Mouse (Mus musculus): ENCODE results near the gene Serbp1. TPM values are rescaled to one million over a fixed set of nuclear protein-coding genes. Genes with fewer than 3 reads are reported as not detected.
A peak's percentile ranks its signal among the peaks of the same experiment; 100 is the strongest.

The Serbp1 gene
- polyA plus RNA-seq, 1 experiment from 2014 or later: 346 TPM

- 87% methylated on average over 5 of the region's 5 CpGs for WGBS
- Histone ChIP-seq H3K4me1 (replicated peaks) (no peaks in the 10 kb centered on the region), H3K27me3 (ENCODE audit: insufficient read depth, poor library complexity, severe bottlenecking) (no peaks in the 10 kb centered on the region), H3K9me3 (no peaks in the 10 kb centered on the region), H3K4me3 (no peak overlapping the region), H3K36me3 (peaks cover 37% of the 10 kb centered on the region), H3K27ac (no peak overlapping the region)
- no peak for DNase-seq (ENCODE audit: low spot score)
These were observed 54.2 kb downstream of the Serbp1 start for GRCm38 (mm10) chr6:67292042-67292623.

- H3K4me1 ChIP-seq (replicated peaks): peaks cover 9% of the 10 kb centered on the region
- no peaks in the 10 kb centered on the region for H3K27me3 ChIP-seq (ENCODE audit: insufficient read depth, poor library complexity, severe bottlenecking)
- DNase-seq (ENCODE audit: low spot score): no peak
- H3K4me3 ChIP-seq: no peak overlapping the region
- H3K9me3 ChIP-seq: no peaks in the 10 kb centered on the region
- H3K27ac ChIP-seq: no peak overlapping the region
- WGBS: 65% methylated on average over 5 of the region's 5 CpGs
- peaks cover 7% of the 10 kb centered on the region for H3K36me3 ChIP-seq
These were observed 58.1 kb downstream of the Serbp1 start for GRCm38 (mm10) chr6:67296126-67296525.

GRCm38 (mm10) chr6:67298742-67299141 is 60.8 kb downstream of the Serbp1 start:
- Histone ChIP-seq H3K4me1 (replicated peaks) (peaks cover 9% of the 10 kb centered on the region), H3K36me3 (no peaks in the 10 kb centered on the region), H3K27me3 (ENCODE audit: insufficient read depth, poor library complexity, severe bottlenecking) (no peaks in the 10 kb centered on the region), H3K9me3 (no peaks in the 10 kb centered on the region), H3K27ac (no peak overlapping the region), H3K4me3 (no peak overlapping the region)
- 79% methylated on average over 5 of the region's 5 CpGs for WGBS
- DNase-seq (ENCODE audit: low spot score): no peak

- 78% methylated on average over 4 of the region's 4 CpGs for WGBS
- Histone ChIP-seq H3K36me3 (no peaks in the 10 kb centered on the region), H3K27ac (no peak overlapping the region), H3K4me3 (no peak overlapping the region), H3K9me3 (no peaks in the 10 kb centered on the region), H3K27me3 (ENCODE audit: insufficient read depth, poor library complexity, severe bottlenecking) (no peaks in the 10 kb centered on the region), H3K4me1 (replicated peaks) (peaks cover 9% of the 10 kb centered on the region)
- no peak for DNase-seq (ENCODE audit: low spot score)
These were observed 62.3 kb downstream of the Serbp1 start for GRCm38 (mm10) chr6:67300300-67300699.

- Histone ChIP-seq H3K27me3 (ENCODE audit: insufficient read depth, poor library complexity, severe bottlenecking) (no peaks in the 10 kb centered on the region), H3K4me3 (no peak overlapping the region), H3K9me3 (no peaks in the 10 kb centered on the region), H3K4me1 (replicated peaks) (peaks cover 9% of the 10 kb centered on the region), H3K27ac (no peak overlapping the region), H3K36me3 (no peaks in the 10 kb centered on the region)
- DNase-seq (ENCODE audit: low spot score): no peak
- WGBS: 61% methylated on average over 6 of the region's 6 CpGs
These were observed 62.8 kb downstream of the Serbp1 start for GRCm38 (mm10) chr6:67300710-67301163.

- Histone ChIP-seq H3K4me3 (no peak overlapping the region), H3K4me1 (replicated peaks) (peaks cover 9% of the 10 kb centered on the region), H3K9me3 (no peaks in the 10 kb centered on the region), H3K27me3 (ENCODE audit: insufficient read depth, poor library complexity, severe bottlenecking) (no peaks in the 10 kb centered on the region), H3K27ac (no peak overlapping the region), H3K36me3 (no peaks in the 10 kb centered on the region)
- no peak for DNase-seq (ENCODE audit: low spot score)
- 86% methylated on average over 3 of the region's 3 CpGs for WGBS
These were observed 63.3 kb downstream of the Serbp1 start for GRCm38 (mm10) chr6:67301230-67301629.

- 90% methylated on average over 4 of the region's 4 CpGs for WGBS
- Histone ChIP-seq H3K4me1 (replicated peaks) (peaks cover 9% of the 10 kb centered on the region), H3K4me3 (no peak overlapping the region), H3K9me3 (no peaks in the 10 kb centered on the region), H3K27me3 (ENCODE audit: insufficient read depth, poor library complexity, severe bottlenecking) (no peaks in the 10 kb centered on the region), H3K27ac (no peak overlapping the region), H3K36me3 (no peaks in the 10 kb centered on the region)
- no peak for DNase-seq (ENCODE audit: low spot score)
These were observed 64.5 kb downstream of the Serbp1 start for GRCm38 (mm10) chr6:67302471-67302870.

GRCm38 (mm10) chr6:67303210-67303609 is 65.2 kb downstream of the Serbp1 start:
- Histone ChIP-seq H3K27me3 (ENCODE audit: insufficient read depth, poor library complexity, severe bottlenecking) (no peaks in the 10 kb centered on the region), H3K36me3 (no peaks in the 10 kb centered on the region), H3K4me1 (replicated peaks) (peaks cover 9% of the 10 kb centered on the region), H3K27ac (no peak overlapping the region), H3K9me3 (no peaks in the 10 kb centered on the region), H3K4me3 (no peak overlapping the region)
- DNase-seq (ENCODE audit: low spot score): no peak
- WGBS: 86% methylated on average over 10 of the region's 10 CpGs

GRCm38 (mm10) chr6:67308994-67309393 is 71.0 kb downstream of the Serbp1 start:
- no peaks in the 10 kb centered on the region for H3K27me3 ChIP-seq (ENCODE audit: insufficient read depth, poor library complexity, severe bottlenecking)
- DNase-seq (ENCODE audit: low spot score): no peak
- no peaks in the 10 kb centered on the region for H3K4me1 ChIP-seq (replicated peaks)
- no peak overlapping the region for H3K27ac ChIP-seq
- no peaks in the 10 kb centered on the region for H3K36me3 ChIP-seq
- no peak overlapping the region for H3K4me3 ChIP-seq
- 86% methylated on average over 3 of the region's 3 CpGs for WGBS
- H3K9me3 ChIP-seq: no peaks in the 10 kb centered on the region

GRCm38 (mm10) chr6:67309752-67310151 is 71.8 kb downstream of the Serbp1 start:
- Histone ChIP-seq H3K9me3 (no peaks in the 10 kb centered on the region), H3K36me3 (no peaks in the 10 kb centered on the region), H3K27me3 (ENCODE audit: insufficient read depth, poor library complexity, severe bottlenecking) (no peaks in the 10 kb centered on the region), H3K4me1 (replicated peaks) (no peaks in the 10 kb centered on the region), H3K27ac (no peak overlapping the region), H3K4me3 (no peak overlapping the region)
- 88% methylated on average over 3 of the region's 3 CpGs for WGBS
- DNase-seq (ENCODE audit: low spot score): no peak

- no peak overlapping the region for H3K27ac ChIP-seq
These were observed 76.7 kb downstream of the Serbp1 start for GRCm38 (mm10) chr6:67314697-67315096.

GRCm38 (mm10) chr6:67317068-67317467 is 79.1 kb downstream of the Serbp1 start:
- H3K4me1 ChIP-seq (replicated peaks): no peaks in the 10 kb centered on the region
- WGBS: 85% methylated on average over 5 of the region's 5 CpGs
- H3K27ac ChIP-seq: no peak overlapping the region
- no peak for DNase-seq (ENCODE audit: low spot score)
- no peaks in the 10 kb centered on the region for H3K9me3 ChIP-seq
- no peaks in the 10 kb centered on the region for H3K36me3 ChIP-seq
- H3K27me3 ChIP-seq (ENCODE audit: insufficient read depth, poor library complexity, severe bottlenecking): no peaks in the 10 kb centered on the region
- no peak overlapping the region for H3K4me3 ChIP-seq

More at GRCm38 (mm10) chr6:67314697-67315096, 76.7 kb downstream of the Serbp1 start:
- WGBS: 83% methylated on average over 1 of the region's 1 CpGs
- Histone ChIP-seq H3K9me3 (no peaks in the 10 kb centered on the region), H3K27me3 (ENCODE audit: insufficient read depth, poor library complexity, severe bottlenecking) (no peaks in the 10 kb centered on the region), H3K36me3 (no peaks in the 10 kb centered on the region), H3K4me3 (no peak overlapping the region), H3K4me1 (replicated peaks) (no peaks in the 10 kb centered on the region)
- no peak for DNase-seq (ENCODE audit: low spot score)

GRCm38 (mm10) chr6:67317827-67318338 is 79.9 kb downstream of the Serbp1 start:
- WGBS: 86% methylated on average over 8 of the region's 8 CpGs
- H3K36me3 ChIP-seq: no peaks in the 10 kb centered on the region
- no peak overlapping the region for H3K27ac ChIP-seq
- DNase-seq (ENCODE audit: low spot score): no peak
- no peaks in the 10 kb centered on the region for H3K9me3 ChIP-seq
- H3K4me3 ChIP-seq: no peak overlapping the region
- no peaks in the 10 kb centered on the region for H3K4me1 ChIP-seq (replicated peaks)
- H3K27me3 ChIP-seq (ENCODE audit: insufficient read depth, poor library complexity, severe bottlenecking): no peaks in the 10 kb centered on the region

GRCm38 (mm10) chr6:67318451-67318850 is 80.5 kb downstream of the Serbp1 start:
- H3K4me3 ChIP-seq: no peak overlapping the region
- H3K4me1 ChIP-seq (replicated peaks): no peaks in the 10 kb centered on the region
- WGBS: 34% methylated on average over 10 of the region's 10 CpGs
- DNase-seq (ENCODE audit: low spot score): peak; percentile 60
- no peaks in the 10 kb centered on the region for H3K36me3 ChIP-seq
- H3K27me3 ChIP-seq (ENCODE audit: insufficient read depth, poor library complexity, severe bottlenecking): no peaks in the 10 kb centered on the region
- H3K27ac ChIP-seq: no peak overlapping the region
- no peaks in the 10 kb centered on the region for H3K9me3 ChIP-seq
